Comparison of ENCODE assay signal across 8 mouse cellular contexts in the genomic region with DNA sequence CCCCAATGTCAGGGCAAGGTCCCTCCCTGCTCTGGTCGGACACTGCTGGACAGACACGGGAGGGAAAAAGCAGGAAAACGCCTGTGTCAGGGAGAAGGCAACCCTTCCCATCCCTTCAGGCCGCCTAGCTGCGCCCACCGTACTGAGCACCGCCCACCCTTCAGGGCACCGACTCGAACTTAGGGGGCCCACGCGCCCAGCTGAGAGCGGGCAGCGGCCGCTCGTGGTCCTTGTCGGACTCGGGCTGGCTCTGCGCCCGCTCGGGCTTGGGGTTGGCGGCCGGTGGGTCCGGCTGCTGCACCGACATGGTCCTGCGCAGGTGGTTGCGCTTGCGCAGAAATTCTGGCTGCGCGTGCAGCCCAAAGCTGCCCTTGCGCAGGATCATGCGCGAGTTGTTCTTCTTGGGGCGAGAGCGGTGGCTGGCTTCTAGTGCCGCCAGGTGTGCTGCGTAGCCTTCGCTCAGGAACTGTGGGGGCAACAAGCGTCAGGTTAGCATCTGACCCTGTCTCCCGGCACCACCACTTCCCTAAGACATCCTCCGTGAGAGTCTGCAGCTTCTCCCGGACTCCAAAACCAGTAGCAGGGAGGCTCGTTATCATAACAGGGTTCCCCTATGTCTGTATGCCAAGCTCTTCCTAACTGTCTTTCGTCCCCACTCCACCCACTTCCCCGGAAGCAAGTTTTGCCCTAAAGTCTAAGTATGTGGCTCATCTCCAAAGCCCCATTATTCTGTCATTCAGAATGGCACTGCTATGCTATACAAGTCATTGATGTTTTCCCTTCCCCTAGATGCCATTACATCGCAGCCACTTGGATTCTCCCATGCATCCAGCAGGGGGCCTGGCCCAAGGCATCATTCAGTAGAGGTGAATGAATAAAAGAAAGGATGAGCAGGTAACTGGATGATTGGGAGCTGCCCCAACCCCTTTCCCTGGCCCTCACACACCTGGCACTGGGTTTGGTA. TPM values are rescaled to one million over a fixed set of nuclear protein-coding genes. Genes with fewer than 3 reads are reported as not detected.
DNase-seq lines count a peak whose midpoint lies in the region; ATAC-seq and TF ChIP-seq lines count a peak whose summit lies in the region.

No protein-coding gene starts in this region.

- 0 out of 2 replicates have a peak, but pooled peaks have one; percentile 8 for ATAC-seq in kidney, postnatal 0 days (replicated peaks; ENCODE audit: low FRiP score, low read depth)
- ATAC-seq in forebrain, embryonic 15.5 days (replicated peaks) = peak; percentile 67

- intact Hi-C loops in left cerebral cortex, postnatal 10 days (cut with DNase I) = loop anchor here (5.0 kb wide), 2 partner anchors 86 to 156 kb away; partner anchors contain the start of genes 4933427D14Rik, Gm43951, Pitpnm3 and Txndc17

- H3K36me3 ChIP-seq in kidney, postnatal 0 days (ENCODE audit: insufficient read depth, low read length) = 0 out of 2 replicates have a peak, but pooled peaks cover 4% of the 10 kb centered on the region
- H3K36me3 ChIP-seq in kidney, adult 2 months (ENCODE audit: control insufficient read depth, insufficient read depth, low read length) = no peaks in the 10 kb centered on the region
- peaks cover 3% of the 10 kb centered on the region; the same call in 1 of the 2 replicates for H3K36me3 ChIP-seq in forebrain, embryonic 15.5 days

- peak; percentile 64 for TF ChIP-seq CTCF in kidney, postnatal 0 days (IDR thresholded peaks at IDR 0.05; ENCODE audit: low read depth)
- TF ChIP-seq CTCF in kidney, adult 2 months (conservative IDR thresholded peaks at IDR 0.05; ENCODE audit: insufficient read depth, insufficient read length, low read depth, low read length) = no peak; the same call in 1 of the 2 replicates

- H3K27ac ChIP-seq in kidney, postnatal 0 days = no peak overlapping the region
- no peak overlapping the region for H3K27ac ChIP-seq in kidney, adult 2 months (ENCODE audit: insufficient read depth, low read depth, low read length)
- peak overlapping the region; percentile 61 for H3K27ac ChIP-seq in forebrain, embryonic 15.5 days (replicated peaks)

- WGBS in kidney, postnatal 0 days = under 1% methylated on average over 44 of the region's 45 CpGs
- WGBS in kidney, adult 2 months = 18% methylated on average over 45 of the region's 45 CpGs
- WGBS in forebrain, embryonic 15.5 days = 1% methylated on average over 45 of the region's 45 CpGs

- peak; percentile 57 for DNase-seq in kidney, postnatal 0 days (ENCODE audit: low spot score)
- DNase-seq in kidney, adult 2 months = no peak
- peak; percentile 74 to 80 for DNase-seq in cerebellum, postnatal 25 days
- peak; percentile 33 to 69 for DNase-seq in left cerebral cortex, postnatal 10 days (ENCODE audit: extremely low spot score in 1 of 2, low spot score in 2 of 2)
- peak; percentile 54 for DNase-seq in neural tube, embryonic 10.5 days (ENCODE audit: extremely low spot score, low spot score)
- DNase-seq in spleen, postnatal 10 days (ENCODE audit: low spot score in 2 of 2) = no peak
- DNase-seq in spleen, postnatal 14 days (ENCODE audit: low spot score in 2 of 2) = no peak

- H3K4me1 ChIP-seq in kidney, postnatal 0 days (replicated peaks; ENCODE audit: insufficient read depth, low read length) = peaks cover 14% of the 10 kb centered on the region
- no peaks in the 10 kb centered on the region for H3K4me1 ChIP-seq in kidney, adult 2 months (ENCODE audit: control insufficient read depth, insufficient read depth, low read length)
- H3K4me1 ChIP-seq in forebrain, embryonic 15.5 days = peaks cover 19% of the 10 kb centered on the region

- H3K4me2 ChIP-seq in kidney, postnatal 0 days (ENCODE audit: low read length) = peak overlapping the region; percentile 86
- H3K4me2 ChIP-seq in forebrain, embryonic 15.5 days (replicated peaks) = peak overlapping the region; percentile 72

- H3K27me3 ChIP-seq in kidney, postnatal 0 days (ENCODE audit: insufficient read depth, low read length) = no peaks in the 10 kb centered on the region; the same call in 1 of the 2 replicates
- no peaks in the 10 kb centered on the region for H3K27me3 ChIP-seq in kidney, adult 2 months (replicated peaks; ENCODE audit: control insufficient read depth, insufficient read depth, low read length)
- 0 out of 2 replicates have a peak, but pooled peaks cover 5% of the 10 kb centered on the region for H3K27me3 ChIP-seq in forebrain, embryonic 15.5 days

- H3K9ac ChIP-seq in kidney, postnatal 0 days (ENCODE audit: low read depth, low read length) = peak overlapping the region; percentile 31; the same call in 1 of the 2 replicates
- peak overlapping the region; percentile 64 for H3K9ac ChIP-seq in forebrain, embryonic 15.5 days (replicated peaks)

- peak overlapping the region; percentile 38 for H3K4me3 ChIP-seq in kidney, postnatal 0 days (replicated peaks; ENCODE audit: low read depth, low read length)
- H3K4me3 ChIP-seq in kidney, adult 2 months (ENCODE audit: insufficient read depth, low read depth, low read length) = no peak overlapping the region
- H3K4me3 ChIP-seq in forebrain, embryonic 15.5 days = peak overlapping the region; percentile 55

- no peak for TF ChIP-seq POLR2A in kidney, adult 2 months (IDR thresholded peaks at IDR 0.05; ENCODE audit: low read depth, low read length)

- H3K9me3 ChIP-seq in kidney, postnatal 0 days (replicated peaks; ENCODE audit: low read length) = no peaks in the 10 kb centered on the region
- H3K9me3 ChIP-seq in forebrain, embryonic 15.5 days = no peaks in the 10 kb centered on the region

RNA-seq across cellular contexts. Expression of gene Pimreg, which starts 9.3 kb away (rescaled TPM):
- polyA plus RNA-seq in kidney, postnatal 0 days (2015; fragmentation: Nextera tagmentation; extraction: Ambion mirVana) = 54.8 and 58.1 TPM in 2 replicates
- 0.39 and 0.55 TPM in 2 replicates for polyA plus RNA-seq in kidney, adult 2 months (2012; rRNA removed)
- polyA plus RNA-seq in forebrain, embryonic 15.5 days (2015; fragmentation: Nextera tagmentation; extraction: Ambion mirVana) = 80.9 and 88.0 TPM in 2 replicates
- 1 to 10 TPM; 2.8 to 3.7 TPM for total RNA-seq in left cerebral cortex, postnatal 10 days (2021)

RNA-seq across cellular contexts. Expression of gene Aipl1, which starts 13.9 kb away (rescaled TPM):
- 0.38 and 0.41 TPM in 2 replicates for polyA plus RNA-seq in kidney, postnatal 0 days (2015; fragmentation: Nextera tagmentation; extraction: Ambion mirVana)
- polyA plus RNA-seq in kidney, adult 2 months (2012; rRNA removed) = not detected in 2 replicates
- polyA plus RNA-seq in forebrain, embryonic 15.5 days (2015; fragmentation: Nextera tagmentation; extraction: Ambion mirVana) = 0.23 and 0.42 TPM in 2 replicates
- total RNA-seq in left cerebral cortex, postnatal 10 days (2021) = under 1 TPM in 1 of 2 experiments, not detected in 1; 0.24 TPM

Comparison
In these comparisons a context has a peak if more than half of its experiments do, and no peak if none do; other contexts are left out.
1. DNase-seq: peak in kidney, postnatal 0 days (single experiment), cerebellum, postnatal 25 days (2 of 2), left cerebral cortex, postnatal 10 days (2 of 2) and neural tube, embryonic 10.5 days (single experiment); none in kidney, adult 2 months (single experiment), spleen, postnatal 10 days (0 of 2) and spleen, postnatal 14 days (0 of 2).
2. RNA of gene Pimreg, which starts 9.3 kb away (polyA plus RNA-seq): 80.9 to 88.0 TPM in forebrain, embryonic 15.5 days and 54.8 to 58.1 TPM in kidney, postnatal 0 days; 0.39 to 0.55 TPM in kidney, adult 2 months; every median in the first group is over 10 times any median in the second.